Mouse (Mus musculus) megakaryocyte, embryonic 14.5 days (primary cell): Measurements from ENCODE around the gene Etv4.

Source experiments
- FLI1 ChIP-seq: IDR thresholded peaks from 2 replicates; pipeline ENCODE4 v1.6.1; 2012; ENCODE audit warnings: low read length, inconsistent platforms, mixed read lengths
- GATA1 ChIP-seq: IDR thresholded peaks from 3 replicates; pipeline ENCODE4 v1.6.1; 2012; ENCODE audit warnings: mixed read lengths, low read length, inconsistent platforms, borderline replicate concordance

DNA sequence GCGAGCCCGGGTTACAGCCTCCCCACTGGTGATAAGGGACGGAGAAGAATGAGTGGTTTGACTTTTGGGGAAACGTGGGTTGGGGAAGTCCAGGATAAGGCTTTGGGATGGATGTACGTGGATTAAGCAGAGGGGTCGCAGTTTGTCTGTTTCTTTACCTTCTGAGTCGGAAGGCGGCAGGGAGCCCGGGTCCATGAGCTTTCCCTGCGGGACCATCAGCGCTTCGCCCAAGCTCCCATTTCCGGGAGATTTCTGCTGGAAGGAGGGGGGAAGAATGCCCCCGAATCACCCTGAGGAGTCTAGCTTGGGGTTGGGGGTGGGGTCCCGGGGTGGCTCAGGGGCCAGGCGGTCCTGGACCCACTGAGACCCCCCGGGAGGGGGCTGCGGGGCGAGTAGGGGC is 1.1 kb downstream of the Etv4 start:
- TF ChIP-seq FLI1 (no peak), GATA1 (no peak)
